Mouse (Mus musculus) left cerebral cortex, adult 18-20 months (tissue): Measurements from ENCODE around the gene Wnt7b. TPM values are rescaled to one million over a fixed set of nuclear protein-coding genes. Genes with fewer than 3 reads are reported as not detected.
A peak's percentile ranks its signal among the peaks of the same experiment; 100 is the strongest.

Experiments
- DNase-seq, 2 experiments: peaks; one replicate each; pipeline ENCODE4 v3.0.0; 2021 to 2022; ENCODE audit warnings: low spot score in 2 of 2, mixed read lengths in 1 of 2
- total RNA-seq, 2 experiments: library from RNA; stranded (reverse); gene quantifications; 2 replicates each; pipeline ENCODE4 v1.2.3; 2021

Gene Wnt7b
- total RNA-seq, 2 experiments from 2014 or later, result 32.9 to 37.5 TPM

DNA sequence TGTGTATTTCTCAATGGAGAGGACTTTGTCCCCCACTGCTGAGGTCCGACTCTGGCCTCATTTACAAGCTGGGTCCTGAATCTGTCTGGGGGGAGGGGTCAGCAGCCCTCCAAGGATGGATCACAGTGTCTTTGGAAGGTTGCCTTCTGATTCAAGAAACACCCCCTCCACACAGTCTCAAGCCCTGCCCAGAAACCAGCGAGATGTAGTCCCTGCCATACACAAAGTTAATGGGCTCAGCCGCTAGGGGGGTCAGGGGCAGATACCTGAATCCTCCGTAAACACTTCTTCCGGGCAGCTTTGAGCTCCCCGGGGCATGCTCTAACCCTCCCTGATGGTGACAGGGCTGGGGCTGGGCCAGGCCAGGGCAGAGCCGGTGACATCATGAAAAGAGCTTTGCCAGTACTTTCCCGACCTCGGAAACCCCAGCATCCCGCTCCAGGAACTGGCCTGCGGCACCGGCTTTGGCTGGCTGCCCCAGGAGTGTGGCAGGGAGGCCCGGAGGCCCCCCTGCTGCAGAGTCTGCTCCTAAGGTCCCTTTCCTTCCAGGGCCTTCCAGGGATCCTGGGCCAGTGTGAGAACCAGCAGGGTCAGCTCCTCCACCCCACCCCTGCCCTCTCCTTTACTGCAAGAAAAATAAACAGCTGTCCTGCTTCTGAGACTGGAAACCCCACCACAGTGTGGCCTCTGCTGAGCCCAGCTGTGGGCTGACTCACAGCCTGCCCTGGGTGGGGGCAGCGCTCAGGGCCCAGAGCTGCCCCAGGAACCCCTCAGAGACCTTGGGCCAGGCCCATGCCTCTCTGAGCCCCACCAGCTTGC, 58.9 kb downstream of the Wnt7b start:
- no peak for DNase-seq

DNA sequence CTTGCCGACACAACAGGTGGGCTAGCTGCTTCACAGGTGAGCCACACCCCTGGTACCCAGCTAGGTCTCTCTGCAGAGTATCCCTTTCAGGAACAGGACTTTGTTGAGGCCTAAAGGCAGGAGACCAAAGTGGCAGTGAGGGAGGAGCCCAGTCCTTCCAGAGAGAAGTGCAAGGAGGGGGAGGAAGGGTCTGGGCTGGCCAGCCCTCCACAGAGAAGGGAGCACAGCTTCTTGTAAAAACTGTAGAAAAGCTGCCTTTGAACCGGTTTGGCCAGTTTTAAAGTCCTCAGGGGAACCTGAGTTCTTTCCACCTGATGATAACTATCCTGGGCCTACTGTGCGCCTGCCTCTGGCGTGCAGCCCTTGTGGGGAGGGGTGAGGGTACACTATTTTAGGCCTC, 62.8 kb downstream of the Wnt7b start:
- DNase-seq, result no peak

DNA sequence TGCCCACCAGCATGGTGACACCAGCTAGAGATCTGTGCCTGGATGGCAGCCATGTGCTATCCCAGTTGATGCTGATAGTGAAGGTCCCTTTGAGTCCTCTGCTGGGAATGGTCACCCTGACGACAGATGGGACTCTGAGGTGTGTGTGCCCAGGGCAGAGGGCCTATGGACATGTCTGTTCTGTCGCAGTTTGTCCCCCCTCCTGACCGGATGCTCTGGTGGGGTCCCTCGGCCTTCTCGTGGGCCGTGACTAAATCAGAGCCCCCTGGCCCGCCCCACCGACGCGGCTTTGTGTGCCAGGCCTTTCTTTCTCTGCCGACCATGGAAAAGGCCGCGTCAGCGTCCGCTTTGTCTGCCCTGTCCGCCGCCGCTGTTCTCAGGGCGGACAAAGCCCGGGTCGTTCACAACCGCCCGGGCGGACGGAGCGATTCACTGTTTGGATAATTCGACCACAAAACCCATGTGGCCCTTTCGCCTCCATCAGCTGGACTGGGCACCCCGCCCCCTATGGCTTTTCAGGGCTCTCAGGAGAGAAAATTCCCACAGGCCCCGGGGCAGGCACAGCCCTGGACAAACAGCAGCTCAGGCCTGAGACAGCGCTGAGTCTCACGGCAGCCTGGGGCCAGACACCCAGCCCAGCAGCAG, 74.8 kb downstream of the Wnt7b start:
- no peak for DNase-seq

DNA sequence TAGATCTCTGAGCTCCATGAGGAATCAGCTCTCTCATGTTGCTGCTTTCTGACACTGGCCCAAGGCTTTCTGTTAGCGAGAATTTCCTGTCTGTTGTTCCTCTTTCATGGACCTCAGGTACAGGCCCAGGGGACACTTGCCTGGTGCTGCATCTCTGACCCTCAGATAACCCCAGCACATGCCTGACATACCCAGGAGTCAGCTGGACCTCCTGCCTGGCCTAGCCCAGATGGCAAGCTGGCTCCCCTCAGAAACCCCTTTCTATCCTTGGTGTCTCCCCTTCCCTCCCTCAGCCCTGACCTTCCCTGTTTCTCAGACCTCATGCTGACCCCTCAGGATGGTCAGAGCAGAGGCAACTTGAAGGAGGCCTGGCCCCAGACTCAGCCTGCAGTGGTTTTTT, 75.6 kb downstream of the Wnt7b start:
- DNase-seq, result no peak

DNA sequence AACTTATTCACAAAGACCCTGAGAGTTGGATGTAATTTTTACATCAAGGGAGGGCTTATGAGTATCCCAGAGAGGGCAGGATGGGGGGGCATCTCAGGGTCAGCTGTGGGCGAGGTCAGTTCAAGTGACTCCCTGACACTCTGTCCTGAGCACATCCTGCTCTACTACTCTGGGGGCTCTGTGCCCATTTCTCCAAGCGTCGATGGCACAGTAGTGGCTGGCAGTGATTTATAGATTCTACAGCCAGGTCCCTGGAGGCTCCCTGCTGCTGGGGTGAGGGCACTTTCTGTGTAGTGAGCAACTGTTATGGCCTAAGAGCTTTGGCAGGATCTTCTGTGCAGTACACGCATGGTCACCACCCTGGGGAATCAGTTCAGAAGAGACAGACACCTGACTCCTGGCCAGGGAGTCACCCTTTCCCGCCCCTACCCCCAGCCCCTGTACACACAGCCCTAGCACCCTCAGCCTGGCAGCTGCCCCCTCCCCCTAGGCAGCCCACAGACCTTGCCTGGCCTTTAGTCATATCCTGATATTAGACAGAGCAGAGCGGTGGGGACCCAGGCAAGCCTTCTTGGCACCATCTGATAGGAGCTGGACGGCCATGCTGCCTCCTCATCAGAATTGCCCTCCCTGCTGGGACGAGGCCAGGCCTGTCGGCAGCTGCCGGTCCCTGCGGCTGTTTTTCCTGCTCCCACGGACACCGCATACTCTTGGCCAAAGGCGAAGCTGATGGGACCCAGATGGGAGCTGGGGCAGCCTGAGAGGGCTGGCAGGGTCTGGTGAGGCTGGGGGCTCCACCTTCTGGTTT, 77.0 kb downstream of the Wnt7b start:
- DNase-seq, result no peak

DNA sequence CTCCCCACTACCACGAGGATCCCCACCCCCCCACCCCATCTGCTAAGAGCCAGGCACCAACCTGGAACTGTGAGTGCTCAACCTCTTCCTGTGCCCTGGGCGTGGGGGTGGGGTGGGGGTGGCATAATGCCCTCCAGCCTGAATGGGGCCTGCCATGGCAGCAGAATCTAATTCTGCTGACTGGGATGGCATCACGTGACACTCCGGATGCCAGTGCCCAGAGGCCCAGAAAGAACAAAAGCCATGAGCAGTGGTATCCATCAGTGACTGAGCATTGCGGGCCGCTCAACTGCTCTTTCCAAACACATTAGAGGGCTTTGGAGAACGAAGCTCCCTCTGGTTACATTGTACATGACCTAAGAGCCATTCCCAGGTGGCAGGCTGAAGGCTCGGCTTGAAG, 79.1 kb downstream of the Wnt7b start, which contains the start of gene 7530416G11Rik:
Gene 7530416G11Rik, minus strand, starts transcription at position 101 of the 400 bp plus-strand sequence.
- DNase-seq, result no peak

DNA sequence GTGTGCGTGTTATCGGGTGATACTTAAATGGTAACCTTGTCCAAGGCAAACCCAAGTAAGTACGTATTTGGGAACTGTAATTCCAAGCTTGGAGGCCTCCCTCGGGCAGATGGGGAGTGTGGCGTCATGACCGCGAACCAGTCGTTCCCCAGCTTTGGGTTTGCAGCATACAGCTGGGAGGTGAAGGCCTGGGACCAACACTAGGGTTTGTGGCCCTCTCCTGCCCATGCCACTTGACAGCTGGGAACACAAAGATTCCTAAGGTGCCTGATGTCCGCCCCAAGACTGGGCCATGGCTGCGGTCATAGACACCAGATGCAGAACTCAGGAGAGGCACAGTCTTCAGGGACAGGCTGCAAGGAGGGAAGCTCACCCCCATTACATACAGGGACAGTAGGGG, 82.0 kb downstream of the Wnt7b start:
- DNase-seq, result no peak

DNA sequence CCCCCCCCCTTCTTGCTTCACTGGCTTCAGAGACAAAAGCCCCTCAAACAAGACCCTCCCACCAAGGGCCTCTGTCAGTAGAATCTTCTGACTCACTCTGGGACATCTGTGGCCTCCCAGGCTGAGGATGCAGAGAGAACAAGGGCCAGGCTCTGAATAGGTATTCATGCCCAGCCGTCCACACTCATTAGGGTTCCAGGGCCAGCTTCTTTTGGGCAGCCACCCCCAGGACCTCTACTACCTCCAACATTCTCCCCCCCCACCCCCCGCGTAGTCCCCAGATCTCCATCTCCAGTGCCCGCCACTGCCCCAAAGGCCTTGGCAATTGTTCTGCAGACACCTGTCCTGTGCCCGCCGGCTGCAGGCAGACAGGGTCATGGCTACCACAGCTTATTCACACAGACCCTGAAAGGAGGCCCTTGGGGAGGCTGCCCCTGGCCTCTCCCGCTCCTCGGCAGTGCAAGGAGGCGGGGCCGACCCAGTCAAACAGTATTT, 84.2 kb downstream of the Wnt7b start:
- DNase-seq, result no peak

DNA sequence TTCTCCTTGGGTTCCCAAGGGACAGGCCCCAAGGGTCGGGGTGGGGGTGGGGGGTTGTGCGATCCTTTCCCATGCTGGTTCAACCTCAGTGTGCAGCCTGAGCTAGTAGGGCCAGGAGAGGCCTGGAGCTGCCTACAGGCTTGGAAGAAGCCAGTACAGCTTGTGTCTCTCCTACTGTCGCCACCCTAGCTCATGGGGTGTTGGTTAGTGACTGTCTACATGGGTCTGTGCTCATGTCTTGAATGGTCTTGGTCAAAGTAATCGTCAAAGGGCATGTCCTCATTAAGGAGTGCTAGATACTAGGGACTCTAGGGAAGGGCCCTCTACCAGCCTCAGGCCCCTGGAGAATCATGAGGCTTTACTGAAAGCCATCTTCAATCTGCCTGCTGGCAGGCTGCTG, 84.7 kb downstream of the Wnt7b start:
- no peak for DNase-seq

DNA sequence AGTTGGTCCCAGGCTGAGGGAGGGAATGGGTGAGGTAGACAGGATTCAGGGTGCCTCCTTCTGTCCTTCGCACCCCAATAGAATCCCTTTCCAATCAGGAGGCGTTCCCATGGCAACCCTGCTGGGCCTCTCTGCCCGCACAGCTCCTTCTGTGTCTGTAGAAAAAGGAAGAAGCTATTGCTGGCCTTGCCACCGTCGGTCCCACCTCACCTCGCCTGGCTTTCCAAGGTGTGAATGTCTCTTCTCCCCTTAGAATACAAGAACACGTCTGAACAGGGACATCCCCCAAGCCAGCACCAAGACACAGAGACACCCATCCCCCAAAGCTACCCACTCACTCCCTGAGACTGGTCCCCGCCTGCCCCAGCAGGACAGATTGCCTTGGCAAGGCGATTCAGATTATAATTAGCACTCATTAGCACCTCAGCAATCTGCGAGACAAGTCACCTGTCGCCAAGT, 88.1 kb downstream of the Wnt7b start:
- peak; percentile 59 to 79 for DNase-seq

DNA sequence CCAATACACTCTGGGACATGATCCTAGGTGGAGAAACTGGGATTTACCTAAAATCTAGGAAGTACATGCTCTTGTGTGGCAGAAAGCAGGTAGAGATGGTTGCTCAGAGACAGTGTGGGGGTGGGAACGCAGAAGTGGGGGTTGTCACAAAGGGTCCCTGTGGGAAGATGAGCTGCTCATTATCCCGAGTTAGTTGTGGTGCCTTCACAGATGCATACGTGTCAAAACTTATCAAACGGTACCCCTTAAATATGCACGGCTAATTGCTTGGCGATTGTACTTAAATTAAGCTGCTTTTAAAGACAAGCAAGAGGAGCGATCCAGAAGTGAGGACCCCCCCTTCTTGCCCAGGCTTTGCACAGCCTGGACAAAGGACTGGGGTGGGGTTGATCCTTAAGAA, 92.5 kb downstream of the Wnt7b start:
- DNase-seq, result no peak

DNA sequence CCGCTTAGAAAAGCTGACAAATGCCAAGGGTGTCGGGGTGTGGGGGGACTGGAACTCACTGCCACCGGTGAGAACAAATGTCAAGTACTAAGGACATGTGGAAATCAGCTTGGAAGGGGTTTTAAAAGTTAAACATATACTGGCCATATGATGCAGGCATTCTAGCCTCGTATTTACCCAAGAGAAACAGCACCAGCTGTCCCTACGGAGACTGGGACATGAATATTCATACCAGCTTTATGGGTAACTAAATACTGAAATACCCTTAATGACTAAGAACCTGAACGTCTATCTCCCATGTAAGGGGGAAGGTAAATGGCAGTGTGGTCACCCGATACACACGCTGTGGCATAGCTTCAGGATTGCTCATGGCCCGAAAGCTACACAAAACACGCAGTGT, 93.4 kb downstream of the Wnt7b start:
- no peak for DNase-seq

Other genes with a start within 250 kb of the Wnt7b start
- gene Atxn10, start 246.2 kb downstream of the Wnt7b start, total RNA-seq, result 100 to 1,000 TPM; 267 to 276 TPM
- gene 7530416G11Rik, start 79.2 kb downstream of the Wnt7b start, total RNA-seq, result not detected
- gene Ppara, start 152.5 kb upstream of the Wnt7b start, total RNA-seq, result 1 to 10 TPM; 3.2 to 4.1 TPM
- gene Cdpf1, start 229.2 kb upstream of the Wnt7b start, total RNA-seq, result 10 to 100 TPM; 19.3 to 21.3 TPM
- gene Pkdrej, start 239.3 kb upstream of the Wnt7b start, total RNA-seq, result 1 to 10 TPM in 1 of 2 experiments, under 1 TPM in 1; 0.94 to 1.0 TPM
- 1 to 10 TPM; 5.7 to 9.0 TPM for gene Ttc38, start 249.8 kb upstream of the Wnt7b start, total RNA-seq